ENCODE assay signal across 10 mouse cellular contexts in genomic region chr12:4008731-4009130, GRCm38 (mm10). TPM values are rescaled to one million over a fixed set of nuclear protein-coding genes. Genes with fewer than 3 reads are reported as not detected.
DNase-seq lines count a peak whose midpoint lies in the region; ATAC-seq and TF ChIP-seq lines count a peak whose summit lies in the region.
"Had no signal": no experiment of that assay in that cellular context is flagged by ENCODE, and none has a peak within 500 bp of the region (broad histone marks: within the 10 kb centered on the region; RNA-seq: fewer than 3 reads in every experiment).

No protein-coding gene starts in this region.

- H3K9ac ChIP-seq in hindbrain, embryonic 11.5 days (ENCODE audit: low read depth, low read length) = no peak overlapping the region; the same call in 1 of the 2 replicates
- no peak overlapping the region for H3K9ac ChIP-seq in midbrain, postnatal 0 days (replicated peaks; ENCODE audit: low read length, poor library complexity, severe bottlenecking)
- H3K9ac ChIP-seq: lung, embryonic 14.5 days had no signal

- no peaks in the 10 kb centered on the region for H3K9me3 ChIP-seq in hindbrain, embryonic 11.5 days (ENCODE audit: control insufficient read depth, low read length)
- no peaks in the 10 kb centered on the region for H3K9me3 ChIP-seq in midbrain, postnatal 0 days (ENCODE audit: low read length)

- H3K4me1 ChIP-seq in kidney, adult 2 months (ENCODE audit: control insufficient read depth, insufficient read depth, low read length) = no peaks in the 10 kb centered on the region
- no peaks in the 10 kb centered on the region for H3K4me1 ChIP-seq in hindbrain, embryonic 11.5 days (replicated peaks; ENCODE audit: control insufficient read depth, insufficient read depth, low read length)
- peaks cover 9% of the 10 kb centered on the region for H3K4me1 ChIP-seq in midbrain, postnatal 0 days (ENCODE audit: insufficient read depth, low read length)

- H3K4me3 ChIP-seq in kidney, adult 2 months (ENCODE audit: insufficient read depth, low read depth, low read length) = no peak overlapping the region
- no peak overlapping the region for H3K4me3 ChIP-seq in hindbrain, embryonic 11.5 days (ENCODE audit: low read depth, low read length)
- no peak overlapping the region for H3K4me3 ChIP-seq in midbrain, postnatal 0 days (ENCODE audit: low read depth, low read length)

- no peak for TF ChIP-seq CTCF in kidney, adult 2 months (conservative IDR thresholded peaks at IDR 0.05; ENCODE audit: insufficient read depth, insufficient read length, low read depth, low read length)
- TF ChIP-seq CTCF in midbrain, postnatal 0 days (IDR thresholded peaks at IDR 0.05) = no peak

- H3K27me3 ChIP-seq in kidney, adult 2 months (replicated peaks; ENCODE audit: control insufficient read depth, insufficient read depth, low read length) = no peaks in the 10 kb centered on the region
- H3K27me3 ChIP-seq in hindbrain, embryonic 11.5 days (ENCODE audit: control insufficient read depth, insufficient read depth, low read length) = no peaks in the 10 kb centered on the region
- no peaks in the 10 kb centered on the region for H3K27me3 ChIP-seq in midbrain, postnatal 0 days (ENCODE audit: insufficient read depth, low read length)

- DNase-seq in kidney, adult 2 months = peak; percentile 14
- no peak for DNase-seq in kidney, postnatal 14 days
- no peak for DNase-seq in hindbrain, embryonic 11.5 days (ENCODE audit: low spot score)
- peak; percentile 75 for DNase-seq in midbrain, postnatal 0 days (ENCODE audit: low spot score)
- DNase-seq in ovary, postnatal 14 days (ENCODE audit: low spot score) = no peak
- no peak for DNase-seq in spleen, postnatal 14 days (ENCODE audit: low spot score in 2 of 2)
- no peak for DNase-seq in layer of hippocampus, adult 8-10 months (ENCODE audit: low spot score in 2 of 2)
- DNase-seq: adrenal gland, adult 2 months; lung, embryonic 14.5 days had no signal

- no peak for TF ChIP-seq POLR2A in kidney, adult 2 months (IDR thresholded peaks at IDR 0.05; ENCODE audit: low read depth, low read length)

- ATAC-seq in cerebellum, adult (ENCODE audit: insufficient number of reproducible peaks, low FRiP score, low TSS enrichment) = peak; percentile 76
- 0 out of 2 replicates have a peak, but pooled peaks have one; percentile 57 for ATAC-seq in hindbrain, embryonic 11.5 days (ENCODE audit: low FRiP score)
- no peak for ATAC-seq in midbrain, postnatal 0 days (ENCODE audit: low FRiP score)

- H3K4me2 ChIP-seq in hindbrain, embryonic 11.5 days (replicated peaks; ENCODE audit: low read depth, low read length) = no peak overlapping the region
- no peak overlapping the region for H3K4me2 ChIP-seq in midbrain, postnatal 0 days (ENCODE audit: low read depth, low read length, poor library complexity, severe bottlenecking)
- H3K4me2 ChIP-seq: lung, embryonic 14.5 days had no signal

- H3K36me3 ChIP-seq in kidney, adult 2 months (ENCODE audit: control insufficient read depth, insufficient read depth, low read length) = no peaks in the 10 kb centered on the region
- H3K36me3 ChIP-seq in hindbrain, embryonic 11.5 days (ENCODE audit: control insufficient read depth, insufficient read depth, low read length) = no peaks in the 10 kb centered on the region
- no peaks in the 10 kb centered on the region for H3K36me3 ChIP-seq in midbrain, postnatal 0 days (ENCODE audit: insufficient read depth, low read length)

- H3K27ac ChIP-seq in kidney, adult 2 months (ENCODE audit: insufficient read depth, low read depth, low read length) = no peak overlapping the region
- no peak overlapping the region for H3K27ac ChIP-seq in hindbrain, embryonic 11.5 days (ENCODE audit: low read depth, low read length)
- H3K27ac ChIP-seq in midbrain, postnatal 0 days (ENCODE audit: low read depth, low read length) = 0 out of 2 replicates have a peak overlapping the region, but pooled peaks have one; percentile 1

- 47% methylated on average over 12 of the region's 12 CpGs for WGBS in kidney, adult 2 months
- WGBS in hindbrain, embryonic 11.5 days = 53% methylated on average over 12 of the region's 12 CpGs
- 43% methylated on average over 12 of the region's 12 CpGs for WGBS in midbrain, postnatal 0 days

RNA-seq across cellular contexts. Expression of gene Efr3b, which starts 30.0 kb away (rescaled TPM):
- polyA plus RNA-seq in kidney, adult 2 months (2012; rRNA removed) = 1.6 and 2.1 TPM in 2 replicates
- polyA plus RNA-seq in hindbrain, embryonic 11.5 days (2014; fragmentation: Nextera tagmentation; extraction: Ambion mirVana) = 11.2 and 14.5 TPM in 2 replicates
- 111 and 117 TPM in 2 replicates for total RNA-seq in midbrain, postnatal 0 days (2014; rRNA removed)
- 30.1 and 32.8 TPM in 2 replicates for polyA plus RNA-seq in midbrain, postnatal 0 days (2015; fragmentation: Nextera tagmentation; extraction: Ambion mirVana)
- 100 to 1,000 TPM; 109 to 118 (median 115) TPM for total RNA-seq in layer of hippocampus, adult 8-10 months (2022)

RNA-seq across cellular contexts. Expression of gene Pomc, which starts 54.0 kb away (rescaled TPM):
- 0.38 and 1.1 TPM in 2 replicates for polyA plus RNA-seq in kidney, adult 2 months (2012; rRNA removed)
- polyA plus RNA-seq in hindbrain, embryonic 11.5 days (2014; fragmentation: Nextera tagmentation; extraction: Ambion mirVana) = 6.8 and 7.1 TPM in 2 replicates
- 2.2 and 2.4 TPM in 2 replicates for total RNA-seq in midbrain, postnatal 0 days (2014; rRNA removed)
- polyA plus RNA-seq in midbrain, postnatal 0 days (2015; fragmentation: Nextera tagmentation; extraction: Ambion mirVana) = 7.9 and 9.8 TPM in 2 replicates
- 1 to 10 TPM; 2.0 to 3.0 (median 2.8) TPM for total RNA-seq in layer of hippocampus, adult 8-10 months (2022)

Comparison
In these comparisons a context has a peak if more than half of its experiments do, and no peak if none do; other contexts are left out.
1. DNase-seq: peak in kidney, adult 2 months (single experiment) and midbrain, postnatal 0 days (single experiment); none in kidney, postnatal 14 days (single experiment), hindbrain, embryonic 11.5 days (single experiment), ovary, postnatal 14 days (single experiment), spleen, postnatal 14 days (0 of 2) and layer of hippocampus, adult 8-10 months (0 of 2).